Mouse (Mus musculus): Measurements from ENCODE around the gene Cpeb4.

DNA sequence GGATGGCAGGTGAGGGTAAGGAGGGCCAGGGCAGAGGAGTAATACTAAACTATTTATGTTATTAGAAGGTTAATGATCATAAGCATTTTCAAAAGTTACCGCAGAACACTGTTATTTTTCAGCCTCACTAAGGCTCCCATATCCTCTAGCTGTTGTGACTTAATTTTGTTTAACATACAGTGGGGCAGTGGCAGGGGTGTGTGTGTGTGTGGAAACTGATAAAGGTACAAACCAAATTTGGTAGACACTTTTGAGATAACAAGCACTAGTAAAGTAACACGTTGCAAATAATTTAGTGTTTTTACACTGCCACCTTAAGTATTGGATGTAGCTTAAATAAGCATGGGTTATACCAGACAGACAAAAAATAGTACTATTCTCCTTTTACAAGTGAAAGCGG, 24.9 kb downstream of the Cpeb4 start:
- TF ChIP-seq CTCF (IDR thresholded peaks at IDR 0.05; ENCODE audit: extremely low read depth, insufficient read length, insufficient replicate concordance, low read depth, low read length): no peak
- TF ChIP-seq POLR2A (IDR thresholded peaks at IDR 0.05; ENCODE audit: low read depth, low read length): no peak
